Mouse (Mus musculus): ENCODE results near the gene Med12l.

DNA sequence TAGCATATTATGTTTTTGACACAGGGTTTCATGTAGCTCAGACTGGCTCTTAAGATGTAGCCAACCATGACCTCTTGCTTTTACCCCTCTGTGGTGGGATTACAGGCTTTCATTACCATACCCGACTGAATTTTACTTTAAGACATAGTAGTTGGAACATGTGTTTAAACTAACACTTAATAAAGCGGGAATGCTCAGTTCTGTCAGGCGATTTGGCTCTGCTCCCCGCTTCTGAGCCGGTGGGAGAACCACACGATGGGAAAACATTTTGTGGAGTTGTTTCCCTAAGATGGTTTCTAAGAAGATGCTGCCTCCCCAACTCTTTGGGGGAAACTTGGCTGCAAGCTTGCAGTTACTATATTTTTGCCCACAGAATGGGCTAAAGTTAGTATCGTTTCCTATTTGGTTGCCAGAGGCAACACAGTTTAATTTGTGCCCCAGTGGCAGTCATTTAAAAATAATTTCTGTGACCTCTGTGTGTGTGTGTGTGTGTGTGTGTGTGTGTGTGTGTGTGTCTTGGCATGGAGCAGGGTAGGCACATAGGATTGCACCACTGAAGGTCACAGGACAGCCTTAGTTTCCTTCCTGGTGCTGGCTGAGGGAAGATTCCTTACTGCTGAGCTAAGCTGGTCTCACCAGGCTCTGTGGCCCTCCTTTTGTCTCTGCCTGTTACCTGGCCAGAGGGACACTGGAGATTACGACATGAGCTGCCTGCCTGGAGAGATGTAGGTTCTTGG is 61.1 kb downstream of the Med12l start:
- TF ChIP-seq CTCF (IDR thresholded peaks at IDR 0.05) (no peak), POLR2A (IDR thresholded peaks at IDR 0.05; ENCODE audit: insufficient read depth, low read depth, low read length) (no peak), EP300 (IDR thresholded peaks at IDR 0.05; ENCODE audit: insufficient read depth, low read depth, low read length) (no peak)

Measured in heart, adult 2 months (tissue).